Mouse (Mus musculus) cerebellum, adult 2 months (tissue): Measurements from ENCODE around the gene Adcy1.

Source experiments
- CTCF ChIP-seq: fragments of 200-500 bp; IDR thresholded peaks from 2 replicates; pipeline ENCODE4 v1.5.1; 2011; ENCODE audit warnings: low read depth, mild to moderate bottlenecking, control low read depth, low read length, moderate library complexity, borderline replicate concordance; ENCODE audit not compliant: insufficient read depth
- POLR2A ChIP-seq: fragments of 200-500 bp; IDR thresholded peaks from 2 replicates; pipeline ENCODE4 v1.6.1; 2011; ENCODE audit warnings: low read length, control low read depth, borderline replicate concordance; ENCODE audit not compliant: insufficient read depth

- no peak for TF ChIP-seq POLR2A
- no peak for TF ChIP-seq CTCF
Observed at GRCm38 (mm10) chr11:7102256-7103194, 39.2 kb downstream of the Adcy1 start.
